Mouse (Mus musculus) heart, adult 2 months (tissue): Measurements from ENCODE around the gene Adh4.

Experiments used
- CTCF ChIP-seq: fragments of 200-600 bp; IDR thresholded peaks from 2 replicates; pipeline ENCODE4 v1.8.1; 2022; ENCODE audit warnings: antibody characterized with exemption, mild to moderate bottlenecking, moderate library complexity
- EP300 ChIP-seq: fragments of 200-500 bp; IDR thresholded peaks from 2 replicates; pipeline ENCODE4 v1.6.1; 2011; ENCODE audit warnings: low read depth, low read length, control low read depth; ENCODE audit not compliant: insufficient read depth
- POLR2A ChIP-seq: fragments of 200-500 bp; IDR thresholded peaks from 2 replicates; pipeline ENCODE4 v1.6.1; 2011; ENCODE audit warnings: mild to moderate bottlenecking, low read depth, low read length, control low read depth; ENCODE audit not compliant: insufficient read depth

- TF ChIP-seq CTCF (no peak), EP300 (no peak), POLR2A (no peak)
Measured at GRCm38 (mm10) chr3:138438716-138439115, 23.4 kb downstream of the Adh4 start.
